Mouse (Mus musculus): ENCODE measurements around the gene Prdx5.

GRCm38 (mm10) chr19:6907811-6908540 lies 1.9 kb downstream of the Prdx5 start:
- TF ChIP-seq CTCF (IDR thresholded peaks at IDR 0.05; ENCODE audit: low read depth, low read length) (no peak), POLR2A (IDR thresholded peaks at IDR 0.05; ENCODE audit: insufficient read depth, low read length) (no peak), EP300 (IDR thresholded peaks at IDR 0.05; ENCODE audit: insufficient read depth, low read depth, low read length) (no peak)

Data from ES-Bruce4 (cell line).